Mouse (Mus musculus) small intestine, adult 2 months (tissue): ENCODE measurements around the gene Ttc7.

Source experiments
- CTCF ChIP-seq: fragments of 200-500 bp; IDR thresholded peaks from 2 replicates; pipeline ENCODE4 v1.5.1; 2012; ENCODE audit warnings: low read depth, mild to moderate bottlenecking, control low read depth, inconsistent platforms, low read length, moderate library complexity, mixed read lengths; ENCODE audit not compliant: insufficient replicate concordance, insufficient read length; ENCODE audit errors: extremely low read depth
- POLR2A ChIP-seq: fragments of 200-500 bp; IDR thresholded peaks from 2 replicates; pipeline ENCODE4 v1.6.1; 2012; ENCODE audit warnings: low read depth, mild to moderate bottlenecking, control low read depth, inconsistent platforms, low read length, moderate library complexity

- no peak for TF ChIP-seq CTCF
- no peak for TF ChIP-seq POLR2A
These were observed 72.8 kb downstream of the Ttc7 start for GRCm38 (mm10) chr17:87355456-87355855.
